Mouse (Mus musculus) cortical plate, adult 2 months (tissue): ENCODE results near the gene D11Wsu47e.

ENCODE experiments used
- CTCF ChIP-seq: fragments of 200-500 bp; IDR thresholded peaks from 2 replicates; pipeline ENCODE4 v1.5.1; 2011; ENCODE audit warnings: mild to moderate bottlenecking, control low read depth, low read length; ENCODE audit not compliant: insufficient read depth; ENCODE audit errors: extremely low read depth
- POLR2A ChIP-seq: fragments of 200-500 bp; IDR thresholded peaks from 2 replicates; pipeline ENCODE4 v1.6.1; 2011; ENCODE audit warnings: mild to moderate bottlenecking, low read length, control low read depth; ENCODE audit not compliant: insufficient read depth; ENCODE audit errors: extremely low read depth

DNA sequence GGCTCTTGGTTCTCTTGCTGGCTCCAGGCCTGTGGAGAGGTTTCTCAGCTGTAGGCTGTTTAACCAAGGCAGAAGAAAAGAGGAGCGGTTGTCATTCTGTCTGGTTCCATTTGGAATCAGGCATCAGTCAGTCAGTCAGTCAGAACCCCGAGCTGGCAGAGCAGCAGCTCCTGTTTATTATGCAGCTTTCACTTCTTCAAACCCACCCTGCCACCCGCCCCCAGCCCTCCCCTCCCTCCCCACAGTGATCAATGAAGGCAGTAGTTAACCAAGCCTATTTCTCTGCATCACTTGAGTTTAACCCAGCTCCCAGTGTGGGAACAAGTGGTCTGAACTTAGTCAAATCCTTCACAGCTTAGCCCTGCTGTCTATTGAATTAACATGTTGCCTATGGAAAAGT, 7.6 kb downstream of the D11Wsu47e start:
- no peak for TF ChIP-seq CTCF
- TF ChIP-seq POLR2A, result no peak
